Mouse (Mus musculus) thymus, adult 2 months (tissue): Measurements from ENCODE around the gene Mcemp1.

ENCODE experiments used
- CTCF ChIP-seq: fragments of 200-500 bp; IDR thresholded peaks from 2 replicates; pipeline ENCODE4 v1.5.1; 2012; ENCODE audit warnings: mild to moderate bottlenecking, control low read depth, low read length, moderate library complexity, borderline replicate concordance; ENCODE audit not compliant: control insufficient read depth, poor library complexity, insufficient read depth; ENCODE audit errors: extremely low read depth
- POLR2A ChIP-seq: fragments of 200-500 bp; IDR thresholded peaks from 2 replicates; pipeline ENCODE4 v1.6.1; 2012; ENCODE audit warnings: mild to moderate bottlenecking, low read length, control low read depth, moderate library complexity; ENCODE audit not compliant: control insufficient read depth, poor library complexity, insufficient read depth; ENCODE audit errors: extremely low read depth

DNA sequence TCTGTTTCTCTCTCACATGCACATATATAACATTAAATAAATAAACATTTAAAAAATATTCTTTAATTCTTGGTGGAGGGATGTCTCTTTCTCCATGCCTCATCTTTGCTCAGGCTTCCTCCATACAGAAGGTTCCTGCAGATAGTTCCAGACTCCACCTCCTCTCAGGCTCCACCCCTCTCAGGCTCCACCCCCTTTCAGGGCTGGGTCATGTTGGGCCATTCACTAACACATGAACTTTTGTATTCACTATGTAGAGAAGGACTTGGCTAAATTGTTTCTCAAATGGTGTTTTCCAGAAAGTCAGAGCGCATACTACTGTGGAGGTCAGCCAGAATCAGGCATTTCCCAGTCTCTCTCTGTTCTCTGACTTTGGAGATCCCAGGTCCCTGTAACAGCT is 35.9 kb downstream of the Mcemp1 start:
- TF ChIP-seq CTCF (no peak), POLR2A (no peak)
